Mouse (Mus musculus) gastrocnemius, adult 18-20 months (tissue): ENCODE results near the gene Sp110. TPM values are rescaled to one million over a fixed set of nuclear protein-coding genes. Genes with fewer than 3 reads are reported as not detected.
A peak's percentile ranks its signal among the peaks of the same experiment; 100 is the strongest.
"Not testable (repeated sequence)": the region's sequence is repeated elsewhere in the genome, so short reads cannot be mapped to it uniquely, and the experiment has no call there.

Source experiments
- DNase-seq: peaks from one replicate; pipeline ENCODE4 v3.0.0; 2021; ENCODE audit warnings: low spot score
- long read RNA-seq, 2 experiments: library from polyadenylated mRNA; stranded (forward); transcript quantifications; one replicate each; pipeline ENCODE4 v2.0.0; 2021
- total RNA-seq, 2 experiments: library from RNA; stranded (reverse); gene quantifications; 2 replicates each; pipeline ENCODE4 v1.2.3; 2021

Sp110 gene
- 1 to 10 TPM in 1 of 2 experiments, under 1 TPM in 1; 0.55 to 1.3 TPM for total RNA-seq
- long read RNA-seq, experiment 1, partial matches to known transcripts = 0 of 1 reads
- long read RNA-seq, experiment 1, other reads (novel, unspliced or antisense) = 0 of 1 reads
- long read RNA-seq, experiment 2, partial matches to known transcripts = 0 of 1 reads
- long read RNA-seq, experiment 2, other reads (novel, unspliced or antisense) = 1 of 1 reads

DNA sequence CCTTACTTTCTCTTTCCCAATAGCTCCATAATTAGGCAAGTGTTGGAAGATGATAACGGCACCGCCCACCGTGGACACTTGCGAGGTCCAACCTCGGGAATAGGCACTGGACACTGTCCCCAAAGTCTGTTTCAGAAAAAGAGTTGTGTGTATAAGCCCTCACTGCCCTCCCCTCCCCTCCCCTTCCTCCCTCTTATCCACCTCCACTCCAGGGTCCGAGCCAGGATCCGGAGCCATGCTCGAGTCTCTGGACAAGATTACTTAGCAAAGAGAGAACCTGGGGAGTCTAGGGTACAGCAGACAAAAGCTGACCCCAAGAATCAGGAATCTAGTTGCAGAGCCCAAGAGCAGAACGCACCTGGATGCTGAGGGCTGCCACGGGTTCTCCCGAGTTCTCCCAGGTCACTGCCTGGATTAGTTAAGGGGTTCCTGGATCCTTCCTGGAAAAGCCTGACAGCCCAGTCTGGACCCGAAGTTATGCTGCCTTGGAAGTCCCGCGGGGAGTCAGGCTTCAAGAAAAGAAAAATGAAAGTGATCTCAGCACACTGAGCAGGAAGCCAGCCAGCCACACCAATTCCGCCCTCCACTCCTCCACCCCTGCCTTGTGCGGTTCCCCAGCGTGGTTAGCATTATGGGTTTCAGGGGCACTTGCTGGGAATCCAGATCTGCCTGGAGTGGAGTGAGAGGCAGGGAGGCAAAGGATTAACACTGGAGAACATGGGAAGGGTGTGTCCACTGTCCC lies at the start of gene Sp110:
Gene Sp110, minus strand, starts transcription at position 547 of the 742 bp plus-strand sequence.
- DNase-seq = not testable (repeated sequence)

DNA sequence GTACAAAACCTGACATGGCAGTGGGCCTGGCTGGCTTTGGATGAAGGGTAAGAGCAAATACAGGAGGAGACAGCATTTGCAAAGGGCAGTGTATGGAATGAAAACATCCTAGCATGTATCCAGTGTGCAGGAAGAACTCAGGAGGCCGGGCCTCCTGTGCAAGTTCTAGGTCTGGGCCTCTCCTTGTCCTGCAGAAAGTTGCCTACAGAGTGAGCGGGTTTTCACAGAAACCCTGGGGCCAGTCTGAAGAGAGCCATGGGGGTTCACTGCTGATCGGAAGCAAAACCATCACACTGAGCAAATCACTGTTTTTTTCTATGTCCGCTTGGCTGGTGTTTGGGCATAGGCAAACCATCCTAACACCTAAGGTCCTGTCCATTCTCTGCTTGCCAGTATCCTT lies 39.5 kb upstream of the Sp110 start:
- DNase-seq = not testable (repeated sequence)

DNA sequence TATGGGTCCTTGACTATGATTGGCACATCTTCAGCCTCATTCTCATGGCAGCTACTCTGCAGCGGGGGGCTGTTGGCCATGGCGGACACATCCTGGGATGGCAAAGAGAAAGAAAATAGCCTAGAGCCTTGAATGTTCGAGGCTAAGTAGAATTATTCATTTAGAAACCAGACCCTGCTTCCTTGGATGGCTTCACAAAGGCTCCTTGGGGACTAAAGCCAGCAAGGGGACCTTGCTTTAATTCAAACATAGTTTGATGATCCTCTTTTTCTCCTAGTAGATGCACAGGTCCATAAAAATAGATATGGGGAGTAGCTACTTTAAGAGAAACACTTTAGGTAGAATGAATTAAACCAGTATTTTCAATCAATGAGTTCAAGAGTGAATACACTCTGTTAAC lies 38.3 kb upstream of the Sp110 start:
- DNase-seq = not testable (repeated sequence)

GRCm38 (mm10) chr1:85618689-85619088 lies 20.1 kb upstream of the Sp110 start:
- not testable (repeated sequence) for DNase-seq

DNA sequence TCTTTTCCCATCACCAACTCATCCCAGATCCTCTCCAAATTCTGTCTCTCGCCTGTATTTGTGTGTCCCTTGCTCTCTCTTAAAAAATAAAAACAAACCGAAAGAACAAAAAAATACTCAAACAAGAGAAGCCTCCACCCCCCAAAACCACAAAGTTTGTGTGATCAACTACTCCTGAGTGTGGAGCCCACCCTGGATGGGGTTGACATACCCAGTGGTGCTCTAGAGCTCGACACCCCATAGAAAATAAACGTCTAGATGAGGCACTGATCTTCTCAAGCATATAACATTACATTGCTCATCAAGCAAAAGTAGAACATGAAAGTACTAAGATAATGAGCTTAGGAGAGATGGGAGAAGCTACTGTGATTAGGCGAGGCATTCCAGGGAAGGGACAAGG lies 18.5 kb upstream of the Sp110 start:
- DNase-seq = not testable (repeated sequence)

DNA sequence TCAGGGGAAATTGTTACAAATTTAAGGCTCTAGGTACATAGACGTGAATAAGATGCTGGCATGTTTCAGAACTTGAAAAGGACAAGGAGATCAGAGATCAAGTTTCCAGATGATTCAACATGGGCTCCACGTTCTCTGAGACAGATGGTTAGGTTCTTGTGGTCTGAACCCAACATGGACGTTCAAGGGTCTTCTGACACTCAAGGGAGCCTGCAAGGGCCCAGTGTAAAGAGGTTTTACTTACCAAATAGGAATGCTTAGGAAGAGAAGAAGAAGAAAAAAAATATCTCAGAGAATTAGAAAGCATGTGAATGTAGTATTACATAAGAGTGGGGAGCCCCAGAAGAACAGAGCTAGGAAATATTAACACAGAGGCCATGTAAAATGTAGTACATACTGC lies 17.2 kb upstream of the Sp110 start:
- not testable (repeated sequence) for DNase-seq

DNA sequence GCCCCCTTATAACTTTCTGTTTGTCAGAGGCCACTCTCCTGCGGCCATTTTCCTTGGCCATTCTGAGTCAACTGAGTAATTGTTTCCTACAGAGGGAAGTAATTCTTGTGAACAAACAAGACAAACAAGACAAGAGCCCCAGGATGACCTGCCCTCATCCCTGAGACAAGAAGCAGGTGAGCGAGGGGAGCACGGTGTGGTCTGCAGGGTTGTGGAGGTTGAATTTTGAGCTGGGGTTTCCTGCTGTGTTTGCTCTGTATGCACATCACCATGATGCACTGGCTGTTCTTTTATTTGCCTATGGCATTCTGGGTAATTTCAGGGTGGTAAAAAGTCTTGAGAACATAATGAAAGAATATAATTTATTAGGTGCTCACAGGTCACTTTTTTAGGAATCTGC lies 16.5 kb upstream of the Sp110 start:
- not testable (repeated sequence) for DNase-seq

- not testable (repeated sequence) for DNase-seq
Measured at GRCm38 (mm10) chr1:85610581-85610980, 12.0 kb upstream of the Sp110 start.

GRCm38 (mm10) chr1:85608361-85608760 lies 9.7 kb upstream of the Sp110 start:
- not testable (repeated sequence) for DNase-seq

DNA sequence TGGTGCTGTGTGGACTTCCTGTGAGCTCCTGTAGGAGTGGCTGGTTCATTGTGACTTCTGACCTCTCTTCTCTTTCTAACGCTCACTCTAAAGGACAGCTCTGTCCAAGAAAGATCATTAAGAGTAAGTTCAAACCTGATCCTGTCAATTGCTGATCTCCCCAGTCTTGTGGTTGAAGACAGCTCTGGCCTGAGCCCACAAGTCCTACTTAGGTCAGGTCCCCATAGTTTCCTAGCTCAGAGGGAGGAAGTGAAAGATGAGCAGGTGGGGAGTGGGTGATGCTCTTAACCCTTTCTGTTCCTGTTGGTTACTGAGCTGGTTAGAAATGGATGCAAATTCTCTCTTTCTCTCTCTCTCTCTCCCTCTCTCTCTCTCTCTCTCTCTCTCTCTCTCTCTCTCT lies 5.7 kb upstream of the Sp110 start:
- not testable (repeated sequence) for DNase-seq

DNA sequence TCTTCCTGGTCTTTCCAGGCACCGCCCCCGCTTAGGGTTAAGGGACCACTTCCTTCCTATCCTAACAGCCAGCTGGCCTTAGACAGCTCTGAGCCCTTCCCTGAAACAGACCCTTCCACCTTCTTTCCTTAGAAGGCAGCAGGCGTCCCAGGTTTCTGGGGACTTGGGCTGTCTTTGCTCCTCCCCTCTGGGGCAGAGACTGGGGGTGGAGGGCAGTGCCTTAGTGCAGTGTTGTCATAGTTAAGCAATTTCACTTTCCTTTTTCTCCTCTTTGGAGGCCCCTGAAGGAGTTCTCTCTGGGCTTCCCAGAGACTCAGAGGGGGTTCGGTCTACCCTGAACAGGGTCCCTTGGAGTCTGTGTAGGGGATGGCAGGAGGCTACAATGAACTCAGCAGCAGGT lies 2.2 kb upstream of the Sp110 start:
- DNase-seq = peak; percentile 34

- not testable (repeated sequence) for DNase-seq
Measured at GRCm38 (mm10) chr1:85600078-85600477, 1.5 kb upstream of the Sp110 start, which contains the start of gene Sp140. TSS of gene Sp140 (plus strand) at chr1:85600378.

GRCm38 (mm10) chr1:85592526-85592925 lies 6.1 kb downstream of the Sp110 start:
- DNase-seq = not testable (repeated sequence)

DNA sequence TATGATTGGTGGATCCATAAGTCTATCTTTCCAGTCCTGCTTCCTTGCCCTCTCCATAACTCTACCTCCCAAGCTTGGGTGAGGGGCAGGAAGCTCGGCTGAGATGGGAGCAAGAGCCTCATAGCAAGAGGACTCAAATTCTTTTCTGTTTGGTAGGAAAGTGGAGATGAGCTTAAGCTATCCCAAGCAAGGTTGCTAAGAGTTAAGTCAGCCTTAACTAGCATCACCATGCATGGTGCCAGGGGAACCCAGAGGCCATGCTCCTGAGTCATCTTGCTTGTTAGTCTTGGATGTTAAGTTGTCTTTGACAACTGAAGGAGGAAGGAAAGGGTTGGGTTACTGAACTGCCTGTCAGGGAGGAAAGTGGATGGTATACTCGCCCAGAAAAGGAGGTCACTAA lies 9.9 kb downstream of the Sp110 start:
- not testable (repeated sequence) for DNase-seq

GRCm38 (mm10) chr1:85581518-85581917 lies 17.1 kb downstream of the Sp110 start:
- DNase-seq = not testable (repeated sequence)

- DNase-seq = not testable (repeated sequence)
Measured at GRCm38 (mm10) chr1:85580578-85580977, 18.0 kb downstream of the Sp110 start.

GRCm38 (mm10) chr1:85580148-85580534 lies 18.5 kb downstream of the Sp110 start:
- not testable (repeated sequence) for DNase-seq

GRCm38 (mm10) chr1:85579199-85580147 lies 19.1 kb downstream of the Sp110 start:
- DNase-seq = not testable (repeated sequence)

- not testable (repeated sequence) for DNase-seq
Measured at GRCm38 (mm10) chr1:85578372-85579010, 20.1 kb downstream of the Sp110 start.

- not testable (repeated sequence) for DNase-seq
Measured at GRCm38 (mm10) chr1:85575376-85575775, 23.2 kb downstream of the Sp110 start, which contains the start of gene G530012D18Rik. TSS of gene G530012D18Rik (plus strand) at chr1:85575676.

GRCm38 (mm10) chr1:85573554-85573953 lies 25.1 kb downstream of the Sp110 start:
- DNase-seq = not testable (repeated sequence)
